Mouse (Mus musculus) kidney, postnatal 10 days (tissue): Measurements from ENCODE around the gene Etv6.
A peak's percentile ranks its signal among the peaks of the same experiment; 100 is the strongest.

Experiments
- DNase-seq: peaks from one replicate; pipeline ENCODE4 v3.0.0; 2021; ENCODE audit warnings: mixed read lengths

The Etv6 gene

DNA sequence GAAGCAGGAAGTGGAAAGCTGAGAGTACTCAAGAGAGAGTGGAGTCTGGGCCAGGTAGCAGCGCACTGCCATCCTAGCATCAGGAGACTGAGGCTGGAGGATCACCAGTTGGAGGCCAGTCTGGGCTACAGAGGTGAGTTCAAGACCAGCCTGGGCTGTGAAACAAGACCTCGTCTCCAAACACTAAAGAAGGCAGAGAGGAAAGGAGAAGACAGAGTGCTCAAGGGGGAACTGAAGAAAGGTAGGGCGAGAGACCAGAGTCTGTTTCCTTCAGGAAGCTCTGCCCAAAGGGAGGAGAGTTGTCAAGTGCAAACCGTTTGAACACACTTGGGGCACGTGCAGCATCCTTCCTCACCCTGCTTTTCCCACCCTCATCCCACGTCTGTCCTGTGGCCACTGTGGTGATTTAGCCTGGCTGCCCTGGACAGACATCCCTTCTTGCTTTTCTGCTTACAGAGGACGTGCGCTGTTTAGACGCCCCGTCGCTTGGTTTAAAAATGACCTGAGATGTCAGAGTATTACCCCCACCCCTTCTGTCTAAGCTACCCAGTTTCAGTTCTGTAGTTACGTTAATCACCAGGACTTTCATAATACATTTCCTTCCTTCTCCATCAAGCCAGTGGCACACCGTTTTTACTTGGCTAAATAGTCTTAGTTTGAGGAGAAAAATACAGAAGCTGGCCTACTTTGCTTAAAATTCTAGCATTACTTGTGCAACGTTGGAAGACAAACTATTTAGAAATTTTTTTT, 79.9 kb downstream of the Etv6 start:
- no peak for DNase-seq

DNA sequence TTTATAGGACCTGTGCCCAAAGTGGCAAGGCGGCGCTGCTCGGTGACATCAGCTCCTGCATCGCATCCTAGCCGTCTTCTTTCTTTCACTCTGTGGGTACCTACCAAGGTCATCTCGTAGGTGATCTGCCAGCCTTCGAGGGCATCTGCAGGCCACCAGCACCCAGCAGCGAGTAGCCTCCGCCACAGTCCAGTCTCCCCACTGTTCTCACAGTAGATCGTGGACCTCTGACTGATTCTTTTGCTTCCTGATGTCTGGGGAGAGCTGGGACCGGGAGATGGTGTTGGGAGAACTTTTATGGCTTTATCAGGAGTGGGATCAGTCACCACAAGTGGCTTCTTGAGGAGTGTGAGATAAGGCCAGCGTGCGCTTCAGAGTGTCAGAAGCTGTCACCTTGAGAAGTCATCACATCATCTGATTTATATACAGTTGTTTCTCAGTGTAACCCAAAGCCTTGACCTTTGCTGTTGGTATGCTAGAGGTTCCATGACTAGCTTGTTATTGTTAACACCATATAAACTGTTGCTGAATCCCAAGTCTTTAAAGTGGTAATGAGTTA, 82.0 kb downstream of the Etv6 start:
- DNase-seq: no peak

DNA sequence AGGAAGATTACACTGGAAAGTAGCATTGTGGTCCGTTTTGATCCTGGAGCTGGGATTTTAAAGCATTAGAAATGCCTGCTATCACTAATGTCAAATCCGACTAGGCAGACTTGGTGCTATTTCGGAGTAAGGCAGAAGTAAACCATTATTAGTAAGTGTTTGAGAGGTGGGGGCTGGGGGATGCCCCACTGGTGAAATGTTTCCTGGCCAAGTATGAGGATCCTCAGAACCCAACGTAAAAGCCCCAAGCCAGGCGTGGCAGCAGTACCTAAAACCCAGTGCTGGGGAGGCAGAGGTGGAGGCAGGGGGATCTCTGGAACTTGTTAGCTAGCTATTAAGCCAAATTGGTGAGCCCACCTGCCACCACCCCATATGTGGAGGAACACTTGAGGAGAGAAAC, 83.0 kb downstream of the Etv6 start:
- no peak for DNase-seq

- peak; percentile 26 for DNase-seq
Observed at GRCm38 (mm10) chr6:134119136-134119535, 83.6 kb downstream of the Etv6 start.

DNA sequence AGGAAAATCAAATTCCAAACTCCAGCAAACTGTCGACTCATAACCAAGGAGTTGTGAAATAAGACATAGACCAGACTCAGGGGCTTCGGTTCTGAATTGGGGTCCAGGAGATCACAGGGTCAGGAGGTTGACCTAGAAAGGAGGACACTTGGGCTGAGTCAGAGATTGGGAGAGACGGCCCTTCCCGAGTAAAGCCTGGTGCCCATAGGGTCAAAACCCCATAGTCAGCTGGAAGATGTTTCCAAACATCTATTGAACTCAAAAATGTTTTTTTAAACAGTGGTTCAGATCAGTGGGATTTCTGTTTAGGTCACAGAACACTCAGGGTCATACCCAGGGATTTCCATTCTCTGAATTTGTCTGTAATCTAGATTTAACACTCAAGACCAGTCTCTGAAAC, 84.7 kb downstream of the Etv6 start:
- DNase-seq: no peak

DNA sequence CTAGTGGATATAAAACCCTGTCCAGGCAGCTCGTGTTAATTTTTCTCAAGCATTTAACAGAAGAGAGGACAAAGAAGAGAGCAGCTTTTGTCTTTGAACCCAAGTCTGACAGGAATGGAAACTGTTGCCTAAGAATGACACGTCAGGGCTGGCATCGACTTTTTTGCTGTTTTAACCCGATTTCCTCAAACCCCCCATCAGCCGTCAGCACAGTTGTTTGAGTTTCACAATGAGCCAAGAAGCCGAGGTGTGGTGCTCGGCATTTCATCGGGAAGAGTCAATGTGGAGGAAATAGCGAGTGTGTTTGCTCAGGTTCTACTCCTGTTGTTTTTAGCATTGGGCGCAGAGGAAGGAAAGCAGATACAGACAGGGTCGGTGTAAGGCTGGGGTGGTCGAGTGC, 85.2 kb downstream of the Etv6 start:
- DNase-seq: no peak

- DNase-seq: no peak
Observed at GRCm38 (mm10) chr6:134122945-134123344, 87.4 kb downstream of the Etv6 start.

DNA sequence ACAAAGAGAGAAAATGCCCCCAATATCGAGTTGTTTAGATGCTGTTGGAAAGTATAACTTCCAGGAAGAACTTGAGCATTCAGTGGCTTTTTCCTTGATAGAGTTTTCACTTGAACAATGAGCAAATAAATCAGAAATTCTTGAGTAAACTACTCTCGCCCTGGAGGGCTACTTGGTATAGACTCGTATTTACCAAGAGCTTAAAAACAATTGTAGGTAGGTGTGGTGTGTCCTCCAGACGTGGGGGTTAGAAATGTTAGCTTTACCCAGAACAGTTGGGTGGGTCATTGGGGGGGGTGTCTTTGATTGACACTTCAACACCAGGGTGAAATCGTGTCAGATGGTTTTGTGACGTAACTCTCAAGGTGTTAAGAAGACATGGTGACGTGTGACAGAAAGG, 88.0 kb downstream of the Etv6 start:
- DNase-seq: no peak

GRCm38 (mm10) chr6:134124256-134124655, 88.8 kb downstream of the Etv6 start:
- DNase-seq: no peak

GRCm38 (mm10) chr6:134127996-134128395, 92.5 kb downstream of the Etv6 start:
- DNase-seq: no peak

DNA sequence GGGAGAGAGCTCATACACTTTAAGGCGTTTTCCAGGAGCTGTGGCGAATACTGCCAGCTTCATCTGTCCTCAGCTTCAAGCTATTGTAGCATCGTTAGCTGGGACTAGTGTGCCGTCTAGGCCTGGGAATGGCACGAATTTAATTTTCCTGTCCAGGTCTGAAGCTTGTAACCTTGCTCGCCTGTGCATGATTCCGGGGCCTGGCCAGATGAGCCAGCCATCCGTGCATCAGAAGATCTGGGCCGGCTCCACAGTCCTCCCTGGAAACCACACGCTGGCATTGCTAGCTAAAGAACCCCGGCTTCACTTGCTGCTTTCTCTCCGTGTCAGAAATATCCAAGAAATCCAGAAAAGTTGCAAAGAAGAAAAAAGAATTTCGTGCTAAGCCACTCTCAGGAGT, 93.1 kb downstream of the Etv6 start:
- no peak for DNase-seq

DNA sequence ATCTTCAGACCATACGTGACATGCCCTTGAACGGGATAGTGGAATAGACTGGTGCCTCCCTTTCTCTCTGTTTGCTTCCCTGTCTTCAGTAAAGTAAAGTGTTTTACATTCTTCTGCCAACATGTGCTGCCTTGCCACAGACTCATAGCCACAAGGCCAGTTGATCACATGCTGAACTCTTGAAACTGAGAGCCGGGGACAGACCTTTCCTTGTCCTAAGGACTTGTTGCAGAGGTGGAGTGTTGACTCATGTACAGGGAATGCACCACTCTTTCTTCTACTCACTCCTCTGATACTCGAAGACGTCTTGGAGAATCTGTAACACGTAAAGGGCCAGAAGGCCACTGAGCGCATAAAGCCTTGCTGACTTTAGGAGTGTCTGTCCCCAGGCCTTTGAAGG, 94.3 kb downstream of the Etv6 start:
- no peak for DNase-seq

DNA sequence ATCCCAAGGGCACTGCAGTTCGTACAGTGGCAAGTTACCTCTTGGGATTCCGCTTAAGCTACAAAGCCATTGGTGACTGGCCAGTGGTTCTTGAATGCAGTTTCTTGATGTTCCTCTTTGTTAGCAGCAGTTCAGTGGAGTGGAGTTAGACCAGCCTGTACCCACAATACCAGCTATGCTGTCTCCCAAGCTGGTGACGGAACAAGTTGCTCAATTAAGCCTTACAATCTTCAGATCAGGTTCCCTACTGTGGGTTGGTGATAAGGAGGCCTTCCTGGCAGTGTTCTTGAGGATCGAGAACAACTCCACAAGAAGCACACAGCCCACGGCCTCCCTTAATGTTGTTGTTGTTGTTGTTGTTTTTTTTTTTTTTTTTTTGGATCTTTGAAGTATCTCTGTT, 95.3 kb downstream of the Etv6 start:
- DNase-seq: no peak

DNA sequence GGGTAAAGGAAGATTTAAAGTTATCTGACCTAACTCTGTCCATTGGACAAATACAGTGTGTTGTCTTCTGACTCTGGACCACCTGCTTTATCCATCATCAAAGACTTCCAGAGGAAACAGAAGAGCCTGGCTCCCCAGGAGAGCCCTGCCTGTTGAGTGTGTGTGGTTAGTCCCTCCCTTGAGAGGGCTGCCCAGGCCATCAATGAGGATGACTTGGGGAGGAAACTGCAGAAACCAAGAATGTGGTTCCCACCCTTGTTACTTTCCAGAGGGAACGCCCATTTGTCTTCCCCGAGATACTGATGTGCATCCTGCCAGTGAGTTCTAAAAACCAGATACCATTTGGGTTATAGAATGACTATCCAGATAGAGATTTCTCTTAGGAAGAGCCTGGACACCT, 96.1 kb downstream of the Etv6 start:
- DNase-seq: no peak

DNA sequence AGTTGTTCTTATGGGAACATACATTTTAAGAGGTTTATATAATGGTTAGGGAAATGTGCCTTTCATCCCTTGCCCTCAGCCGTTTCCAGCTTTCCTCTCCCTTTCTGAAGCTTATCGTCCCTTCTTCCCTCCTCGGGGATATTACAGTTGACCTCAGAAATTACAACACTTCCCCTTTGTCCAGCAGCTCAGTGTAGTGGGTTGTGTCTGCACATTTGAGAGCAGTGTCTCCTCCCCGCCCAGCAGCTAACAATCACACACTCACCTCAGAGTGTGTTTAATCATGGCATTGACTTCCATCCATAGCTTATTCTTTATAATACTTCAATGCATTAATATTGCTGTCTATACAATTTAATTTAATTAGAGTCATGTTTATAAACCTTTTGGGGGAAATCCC, 98.3 kb downstream of the Etv6 start:
- no peak for DNase-seq

DNA sequence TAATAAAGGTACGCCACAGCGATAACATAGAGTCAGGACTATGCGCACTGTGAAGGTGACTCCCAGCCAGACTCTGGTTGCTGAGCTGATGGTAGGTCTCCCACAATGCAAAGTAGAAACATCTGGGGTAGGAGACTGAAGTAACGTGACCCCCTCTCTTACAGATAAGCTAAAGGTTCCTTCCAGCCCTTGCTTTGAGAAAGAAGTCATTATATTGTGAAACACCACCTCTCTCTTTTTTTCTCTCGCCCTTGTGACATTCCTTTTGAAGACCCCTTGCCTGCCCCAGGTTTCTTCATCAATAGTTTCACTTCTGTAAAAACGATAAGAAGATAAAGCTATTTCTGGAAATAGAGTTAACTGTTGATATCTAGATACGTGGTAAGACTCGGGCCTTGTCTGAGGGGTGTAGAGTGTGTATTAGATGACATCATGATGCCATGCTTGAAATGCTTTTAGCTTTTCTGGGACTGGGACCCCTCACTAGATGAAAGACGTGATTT, 99.4 kb downstream of the Etv6 start:
- DNase-seq: no peak

DNA sequence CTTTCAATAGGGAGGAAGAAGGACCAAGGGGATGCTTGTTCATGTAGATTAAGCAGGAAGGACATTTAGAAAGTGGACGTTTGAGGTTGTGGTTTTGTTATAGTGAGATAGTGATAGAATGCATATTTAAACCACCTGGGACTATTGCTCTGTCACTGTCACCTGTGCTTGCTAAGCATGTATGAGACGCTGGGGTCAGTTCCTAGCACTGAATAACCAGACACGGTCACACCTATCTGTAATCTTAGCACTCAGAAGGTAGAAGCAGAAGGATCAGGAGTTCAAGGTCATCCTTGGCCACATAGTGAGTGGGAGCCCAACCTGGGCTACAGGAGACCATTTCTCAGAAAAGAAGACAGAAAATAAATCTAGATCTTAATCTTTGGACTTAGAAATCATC, 100.8 kb downstream of the Etv6 start:
- DNase-seq: no peak

DNA sequence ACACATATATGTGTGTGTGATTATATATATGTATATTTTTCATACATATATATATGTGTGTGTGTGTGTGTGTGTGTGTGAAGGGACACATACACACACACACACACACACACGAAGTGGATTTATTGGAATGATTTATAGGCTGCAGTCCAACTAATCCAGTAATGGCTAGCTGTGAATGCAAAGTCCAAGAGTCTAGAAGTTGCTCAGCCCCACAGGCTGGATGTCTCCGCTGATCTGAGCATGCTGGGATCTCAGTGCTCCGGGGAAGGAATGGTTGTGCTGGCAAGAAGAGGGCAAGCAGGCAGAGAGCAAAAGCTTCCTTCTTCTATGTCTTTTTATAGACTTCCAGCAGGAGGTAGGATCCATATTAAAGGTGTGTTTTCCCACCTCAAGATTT, 103.9 kb downstream of the Etv6 start:
- no peak for DNase-seq

GRCm38 (mm10) chr6:134140718-134141615, 105.5 kb downstream of the Etv6 start:
- no peak for DNase-seq

- DNase-seq: no peak
Observed at GRCm38 (mm10) chr6:134141616-134142165, 106.2 kb downstream of the Etv6 start.

GRCm38 (mm10) chr6:134142700-134143099, 107.2 kb downstream of the Etv6 start:
- peak; percentile 52 for DNase-seq

- DNase-seq: peak; percentile 53
Observed at GRCm38 (mm10) chr6:134143649-134144097, 108.2 kb downstream of the Etv6 start.
